ENCODE assay signal across 8 mouse cellular contexts in the genomic region with DNA sequence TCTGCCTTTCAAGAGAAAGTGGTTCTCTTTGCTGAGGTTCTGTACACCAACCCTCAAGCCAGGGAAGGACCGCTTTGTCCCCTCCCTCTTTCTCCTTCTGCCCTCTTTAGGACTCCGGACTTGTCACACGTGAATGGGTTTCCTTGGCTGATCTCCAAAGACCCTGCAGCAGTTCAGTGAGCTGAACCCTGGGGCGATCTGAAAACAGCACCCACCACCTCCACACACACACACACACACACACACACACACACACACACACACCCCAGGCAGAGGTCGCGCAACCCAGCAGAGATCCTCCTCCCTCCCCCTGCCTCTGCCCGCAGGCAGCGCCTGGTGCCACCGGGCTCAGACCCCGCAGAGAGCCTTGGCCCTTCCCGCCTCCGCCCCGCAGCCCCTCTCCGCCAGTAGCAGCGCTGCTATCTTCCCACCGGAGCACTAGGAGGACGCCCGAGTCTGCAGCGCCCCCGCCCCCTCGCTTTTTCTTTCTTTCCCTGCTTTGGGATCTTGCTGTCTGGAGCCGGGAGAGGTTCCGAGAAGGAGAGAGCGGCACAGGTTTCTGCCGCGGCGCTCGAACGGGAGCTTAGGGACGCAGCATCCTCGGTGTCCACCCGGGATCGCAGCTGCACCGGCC. TPM values are rescaled to one million over a fixed set of nuclear protein-coding genes. Genes with fewer than 3 reads are reported as not detected.
DNase-seq lines count a peak whose midpoint lies in the region; ATAC-seq lines count a peak whose summit lies in the region.

Gene B3gat2 (plus strand): TSS at position 252 of the 634 bp plus-strand sequence.

- H3K27ac ChIP-seq in forebrain, embryonic 10.5 days, result peak within 1 kb of the TSS; percentile 54
- no peak within 1 kb of the TSS for H3K27ac ChIP-seq in intestine, embryonic 16.5 days (ENCODE audit: low read length)
- H3K27ac ChIP-seq in limb, embryonic 10.5 days, result no peak within 1 kb of the TSS; the same call in 1 of the 2 replicates
- peak within 1 kb of the TSS; percentile 80 for H3K27ac ChIP-seq in neural tube, embryonic 14.5 days (ENCODE audit: low read depth, low read length)

- H3K4me3 ChIP-seq in forebrain, embryonic 10.5 days, result peak within 1 kb of the TSS; percentile 68
- H3K4me3 ChIP-seq in intestine, embryonic 16.5 days (ENCODE audit: low read length), result peak within 1 kb of the TSS; percentile 54
- H3K4me3 ChIP-seq in limb, embryonic 10.5 days, result peak within 1 kb of the TSS; percentile 65
- H3K4me3 ChIP-seq in neural tube, embryonic 14.5 days (ENCODE audit: low read depth, low read length), result peak within 1 kb of the TSS; percentile 81

- DNase-seq in cerebellum, adult 8-10 months, result no peak
- peak; percentile 38 for DNase-seq in WW6 (ENCODE audit: low read depth, low spot score)
- peak; percentile 65 for DNase-seq in forebrain, embryonic 10.5 days (ENCODE audit: extremely low spot score, low spot score)
- DNase-seq in limb, embryonic 10.5 days (ENCODE audit: low spot score), result peak; percentile 71
- DNase-seq in adipocyte (ENCODE audit: low spot score), result no peak

- H3K9me3 ChIP-seq in forebrain, embryonic 10.5 days, result no peaks in the 10 kb centered on the region
- H3K9me3 ChIP-seq in intestine, embryonic 16.5 days (ENCODE audit: control insufficient read depth, low read length), result no peaks in the 10 kb centered on the region
- H3K9me3 ChIP-seq in limb, embryonic 10.5 days (replicated peaks), result no peaks in the 10 kb centered on the region
- H3K9me3 ChIP-seq in neural tube, embryonic 14.5 days (ENCODE audit: control insufficient read depth, low read length), result no peaks in the 10 kb centered on the region

- H3K4me1 ChIP-seq in forebrain, embryonic 10.5 days, result peaks cover 36% of the 10 kb centered on the region
- peaks cover 3% of the 10 kb centered on the region for H3K4me1 ChIP-seq in intestine, embryonic 16.5 days (ENCODE audit: control insufficient read depth, insufficient read depth, low read length)
- peaks cover 31% of the 10 kb centered on the region for H3K4me1 ChIP-seq in limb, embryonic 10.5 days
- peaks cover 8% of the 10 kb centered on the region; the same call in 1 of the 2 replicates for H3K4me1 ChIP-seq in neural tube, embryonic 14.5 days (ENCODE audit: control insufficient read depth, insufficient read depth, low read length)

- H3K4me2 ChIP-seq in intestine, embryonic 16.5 days (ENCODE audit: low read depth, low read length), result peak within 1 kb of the TSS; percentile 93
- H3K4me2 ChIP-seq in neural tube, embryonic 14.5 days (ENCODE audit: low read depth, low read length), result peak within 1 kb of the TSS; percentile 75

- under 1% methylated on average over 34 of the region's 34 CpGs for WGBS in forebrain, embryonic 10.5 days
- WGBS in intestine, embryonic 16.5 days, result under 1% methylated on average over 34 of the region's 34 CpGs
- under 1% methylated on average over 34 of the region's 34 CpGs for WGBS in limb, embryonic 10.5 days
- 2% methylated on average over 31 of the region's 34 CpGs for WGBS in neural tube, embryonic 14.5 days

- H3K27me3 ChIP-seq in forebrain, embryonic 10.5 days (ENCODE audit: poor library complexity, severe bottlenecking), result peaks cover 69% of the 10 kb centered on the region
- peaks cover 43% of the 10 kb centered on the region for H3K27me3 ChIP-seq in intestine, embryonic 16.5 days (replicated peaks; ENCODE audit: control insufficient read depth, insufficient read depth, low read length)
- peaks cover 69% of the 10 kb centered on the region for H3K27me3 ChIP-seq in limb, embryonic 10.5 days (ENCODE audit: low read depth, poor library complexity, severe bottlenecking)
- no peaks in the 10 kb centered on the region for H3K27me3 ChIP-seq in neural tube, embryonic 14.5 days (ENCODE audit: control insufficient read depth, insufficient read depth, low read length)

- H3K9ac ChIP-seq in intestine, embryonic 16.5 days (ENCODE audit: low read depth, low read length), result peak within 1 kb of the TSS; percentile 54
- H3K9ac ChIP-seq in neural tube, embryonic 14.5 days (replicated peaks; ENCODE audit: low read depth, low read length), result peak within 1 kb of the TSS; percentile 74

- H3K36me3 ChIP-seq in forebrain, embryonic 10.5 days (replicated peaks), result no peaks in the 10 kb centered on the region
- no peaks in the 10 kb centered on the region for H3K36me3 ChIP-seq in intestine, embryonic 16.5 days (ENCODE audit: control insufficient read depth, insufficient read depth, low read length)
- H3K36me3 ChIP-seq in limb, embryonic 10.5 days, result no peaks in the 10 kb centered on the region
- no peaks in the 10 kb centered on the region for H3K36me3 ChIP-seq in neural tube, embryonic 14.5 days (ENCODE audit: control insufficient read depth, insufficient read depth, low read length)

- ATAC-seq in cerebellum, adult (ENCODE audit: insufficient number of reproducible peaks, low FRiP score, low TSS enrichment), result peak; percentile 23
- peak; percentile 21; the same call in 1 of the 2 replicates for ATAC-seq in intestine, embryonic 16.5 days
- ATAC-seq in neural tube, embryonic 14.5 days (ENCODE audit: low read depth), result peak; percentile 78

RNA-seq across cellular contexts. Expression of gene B3gat2, which starts in this region (rescaled TPM):
- 0.55 and 0.77 TPM in 2 replicates for polyA plus RNA-seq in forebrain, embryonic 10.5 days (2016; fragmentation: Nextera tagmentation; extraction: Ambion mirVana)
- polyA plus RNA-seq in intestine, embryonic 16.5 days (2015; fragmentation: Nextera tagmentation; extraction: Ambion mirVana), result 0.24 and 0.29 TPM in 2 replicates
- 0.21 and 0.23 TPM in 2 replicates for polyA plus RNA-seq in limb, embryonic 10.5 days (2016; fragmentation: Nextera tagmentation; extraction: Ambion mirVana)
- 29.3 and 34.7 TPM in 2 replicates for polyA plus RNA-seq in neural tube, embryonic 14.5 days (2014; fragmentation: Nextera tagmentation; extraction: Ambion mirVana)

Comparison
In these comparisons a context has a peak if more than half of its experiments do, and no peak if none do; other contexts are left out.
1. RNA of gene B3gat2 (polyA plus RNA-seq): 29.3 to 34.7 TPM in neural tube, embryonic 14.5 days; 0.55 to 0.77 TPM in forebrain, embryonic 10.5 days, 0.24 to 0.29 TPM in intestine, embryonic 16.5 days and 0.21 to 0.23 TPM in limb, embryonic 10.5 days; every median in the first group is over 10 times any median in the second.
2. Peak in DNase-seq, H3K4me3 ChIP-seq and H3K27ac ChIP-seq in forebrain, embryonic 10.5 days; RNA of the gene not detected or under 1 TPM.
3. Peak in ATAC-seq, H3K4me3 ChIP-seq, H3K9ac ChIP-seq and H3K4me2 ChIP-seq in intestine, embryonic 16.5 days; RNA of the gene not detected or under 1 TPM.
4. Peak in DNase-seq and H3K4me3 ChIP-seq in limb, embryonic 10.5 days; RNA of the gene not detected or under 1 TPM.
5. ATAC-seq: peak in every context shown above with its lines; median percentile 78 in neural tube, embryonic 14.5 days; 23 in cerebellum, adult; 21 in intestine, embryonic 16.5 days.
6. Peak in every context shown above with its lines, with median percentiles within 50 percentile points of each other: H3K4me3 ChIP-seq.